ENCODE assay signal across 9 mouse cellular contexts in genomic region chr2:104176166-104176978, GRCm38 (mm10). TPM values are rescaled to one million over a fixed set of nuclear protein-coding genes. Genes with fewer than 3 reads are reported as not detected.
A peak's percentile ranks its signal among the peaks of the same experiment; 100 is the strongest.
DNase-seq lines count a peak whose midpoint lies in the region; ATAC-seq and TF ChIP-seq lines count a peak whose summit lies in the region.
"Had no signal": no experiment of that assay in that cellular context is flagged by ENCODE, and none has a peak within 500 bp of the region (broad histone marks: within the 10 kb centered on the region; RNA-seq: fewer than 3 reads in every experiment).

No protein-coding gene starts in this region.

- H3K4me1 ChIP-seq in forebrain, embryonic 10.5 days, result peaks cover 18% of the 10 kb centered on the region
- H3K4me1 ChIP-seq in forebrain, embryonic 11.5 days (replicated peaks; ENCODE audit: control insufficient read depth, insufficient read depth, low read length), result no peaks in the 10 kb centered on the region
- H3K4me1 ChIP-seq in intestine, embryonic 16.5 days (ENCODE audit: control insufficient read depth, insufficient read depth, low read length), result peaks cover 10% of the 10 kb centered on the region
- H3K4me1 ChIP-seq in stomach, postnatal 0 days (replicated peaks; ENCODE audit: control insufficient read depth, insufficient read depth), result 0 out of 2 replicates have a peak, but pooled peaks cover 2% of the 10 kb centered on the region

- TF ChIP-seq EP300 in stomach, postnatal 0 days (optimal IDR thresholded peaks at IDR 0.05), result no peak

- WGBS in forebrain, embryonic 10.5 days, result 83% methylated on average over 17 of the region's 17 CpGs
- 80% methylated on average over 17 of the region's 17 CpGs for WGBS in forebrain, embryonic 11.5 days
- WGBS in intestine, embryonic 16.5 days, result 61% methylated on average over 17 of the region's 17 CpGs
- WGBS in stomach, postnatal 0 days, result 53% methylated on average over 17 of the region's 17 CpGs

- no peak overlapping the region for H3K4me3 ChIP-seq in forebrain, embryonic 10.5 days
- H3K4me3 ChIP-seq in forebrain, embryonic 11.5 days (ENCODE audit: low read depth, low read length), result no peak overlapping the region
- no peak overlapping the region for H3K4me3 ChIP-seq in intestine, embryonic 16.5 days (ENCODE audit: low read length)
- no peak overlapping the region for H3K4me3 ChIP-seq in stomach, postnatal 0 days (ENCODE audit: low read depth, low read length)

- H3K9me3 ChIP-seq in forebrain, embryonic 10.5 days, result no peaks in the 10 kb centered on the region
- no peaks in the 10 kb centered on the region for H3K9me3 ChIP-seq in forebrain, embryonic 11.5 days (ENCODE audit: control insufficient read depth, low read length)
- no peaks in the 10 kb centered on the region for H3K9me3 ChIP-seq in intestine, embryonic 16.5 days (ENCODE audit: control insufficient read depth, low read length)
- no peaks in the 10 kb centered on the region for H3K9me3 ChIP-seq in stomach, postnatal 0 days (ENCODE audit: control insufficient read depth, low read length)

- no peak for DNase-seq in forebrain, embryonic 10.5 days (ENCODE audit: extremely low spot score, low spot score)
- no peak for DNase-seq in forebrain, embryonic 11.5 days (ENCODE audit: low spot score)
- peak; percentile 40 for DNase-seq in lung, postnatal 10 days
- no peak for DNase-seq in lung, postnatal 4 days
- DNase-seq in stomach, postnatal 0 days (ENCODE audit: low spot score), result no peak
- no peak for DNase-seq in right cerebral cortex, adult 18-20 months
- DNase-seq in right cerebral cortex, adult 2 months (ENCODE audit: low spot score in 2 of 2), result no peak

- ATAC-seq in forebrain, embryonic 11.5 days (replicated peaks; ENCODE audit: low FRiP score), result no peak
- ATAC-seq in intestine, embryonic 16.5 days, result no peak
- ATAC-seq in stomach, postnatal 0 days (ENCODE audit: low FRiP score, low TSS enrichment), result no peak

- H3K4me2 ChIP-seq in forebrain, embryonic 11.5 days (ENCODE audit: low read depth, low read length, severe bottlenecking), result no peak overlapping the region
- H3K4me2 ChIP-seq in intestine, embryonic 16.5 days (ENCODE audit: low read depth, low read length), result no peak overlapping the region
- H3K4me2 ChIP-seq in stomach, postnatal 0 days (replicated peaks; ENCODE audit: low read depth), result 0 out of 2 replicates have a peak overlapping the region, but pooled peaks have one; percentile 23

- peak overlapping the region; percentile 37 for H3K27ac ChIP-seq in forebrain, embryonic 10.5 days
- no peak overlapping the region for H3K27ac ChIP-seq in forebrain, embryonic 11.5 days (ENCODE audit: low read depth, low read length)
- H3K27ac ChIP-seq in intestine, embryonic 16.5 days (ENCODE audit: low read length), result peak overlapping the region; percentile 46
- H3K27ac ChIP-seq in stomach, postnatal 0 days (replicated peaks), result peak overlapping the region; percentile 24; the same call in 1 of the 2 replicates
- H3K27ac ChIP-seq: macrophage had no signal

- no peak for TF ChIP-seq CTCF in stomach, postnatal 0 days (IDR thresholded peaks at IDR 0.05; ENCODE audit: low read depth)

- H3K36me3 ChIP-seq in forebrain, embryonic 10.5 days (replicated peaks), result no peaks in the 10 kb centered on the region
- no peaks in the 10 kb centered on the region for H3K36me3 ChIP-seq in forebrain, embryonic 11.5 days (ENCODE audit: control insufficient read depth, insufficient read depth, low read length)
- no peaks in the 10 kb centered on the region for H3K36me3 ChIP-seq in intestine, embryonic 16.5 days (ENCODE audit: control insufficient read depth, insufficient read depth, low read length)
- no peaks in the 10 kb centered on the region for H3K36me3 ChIP-seq in stomach, postnatal 0 days (ENCODE audit: control insufficient read depth, insufficient read depth, low read length)

- no peak overlapping the region for H3K9ac ChIP-seq in forebrain, embryonic 11.5 days (ENCODE audit: low read length)
- peak overlapping the region; percentile 26; the same call in 1 of the 2 replicates for H3K9ac ChIP-seq in intestine, embryonic 16.5 days (ENCODE audit: low read depth, low read length)
- H3K9ac ChIP-seq in stomach, postnatal 0 days (ENCODE audit: low read length), result no peak overlapping the region

- H3K27me3 ChIP-seq in forebrain, embryonic 10.5 days (ENCODE audit: poor library complexity, severe bottlenecking), result no peaks in the 10 kb centered on the region
- H3K27me3 ChIP-seq in forebrain, embryonic 11.5 days (ENCODE audit: control insufficient read depth, insufficient read depth, low read length), result no peaks in the 10 kb centered on the region
- H3K27me3 ChIP-seq in intestine, embryonic 16.5 days (replicated peaks; ENCODE audit: control insufficient read depth, insufficient read depth, low read length), result no peaks in the 10 kb centered on the region
- H3K27me3 ChIP-seq in stomach, postnatal 0 days (ENCODE audit: control insufficient read depth, insufficient read depth, low read length), result no peaks in the 10 kb centered on the region

RNA-seq across cellular contexts. Expression of gene A930018P22Rik, which starts 53.8 kb away (rescaled TPM):
- polyA plus RNA-seq in forebrain, embryonic 10.5 days (2016; fragmentation: Nextera tagmentation; extraction: Ambion mirVana), result not detected in 2 replicates
- not detected in 2 replicates for polyA plus RNA-seq in forebrain, embryonic 11.5 days (2014; fragmentation: Nextera tagmentation; extraction: Ambion mirVana)
- 0.16 and 0.28 TPM in 2 replicates for polyA plus RNA-seq in intestine, embryonic 16.5 days (2015; fragmentation: Nextera tagmentation; extraction: Ambion mirVana)
- 0.47 and 0.53 TPM in 2 replicates for polyA plus RNA-seq in stomach, postnatal 0 days (2015; fragmentation: Nextera tagmentation; extraction: Ambion mirVana)
- polyA plus RNA-seq: macrophage had no signal
